Mouse (Mus musculus): ENCODE data around the gene Sec62. TPM values are rescaled to one million over a fixed set of nuclear protein-coding genes. Genes with fewer than 3 reads are reported as not detected.

Sec62 gene
- total and polyA plus RNA-seq, 3 experiments, result 26.2 to 64.5 (median 56.6) TPM

GRCm38 (mm10) chr3:30772631-30773030 lies 20.0 kb upstream of the Sec62 start:
- H3K4me3 ChIP-seq (replicated peaks in 1 of 3; ENCODE audit: low read depth in 2 of 3, low read length in 2 of 3, poor library complexity in 1 of 3), result no peak overlapping the region
- dilution Hi-C loops (cut with MboI; ENCODE audit: extremely low pct_ligation_motif_present, extremely low pct_unique_long_range_greater_than_20kb, low sequenced_read_pairs), result no loop called here
- H3K27ac ChIP-seq (ENCODE audit: insufficient read depth, low read depth), result no peak overlapping the region
- TF ChIP-seq ZC3H11A (IDR thresholded peaks at IDR 0.05; ENCODE audit: low read depth, low read length) (no peak), ETS1 (conservative IDR thresholded peaks at IDR 0.05; ENCODE audit: low read depth, low read length) (no peak), CTCF (conservative IDR thresholded peaks at IDR 0.05 in 1 of 2, IDR thresholded peaks at IDR 0.05 in 1 of 2; ENCODE audit: low read depth in 2 of 2, low read length in 2 of 2) (no peak), BHLHE40 (IDR thresholded peaks at IDR 0.05; ENCODE audit: low read depth, low read length) (no peak), E2F4 (IDR thresholded peaks at IDR 0.05; ENCODE audit: insufficient replicate concordance, low read depth, low read length) (no peak), ZMIZ1 (IDR thresholded peaks at IDR 0.05; ENCODE audit: low read depth, low read length) (no peak), MYC (IDR thresholded peaks at IDR 0.05; ENCODE audit: low read depth, low read length) (no peak), MAFK (IDR thresholded peaks at IDR 0.05; ENCODE audit: insufficient replicate concordance, low read length) (no peak), PAX5 (IDR thresholded peaks at IDR 0.05; ENCODE audit: low read length) (no peak), ELF1 (IDR thresholded peaks at IDR 0.05; ENCODE audit: low read depth, low read length) (no peak), CHD1 (IDR thresholded peaks at IDR 0.05; ENCODE audit: low read depth, low read length) (no peak), USF1 (IDR thresholded peaks at IDR 0.05; ENCODE audit: low read depth, low read length) (no peak), EP300 (IDR thresholded peaks at IDR 0.05; ENCODE audit: low read length) (no peak), RAD21 (IDR thresholded peaks at IDR 0.05; ENCODE audit: low read depth, low read length) (no peak), ZNF384 (IDR thresholded peaks at IDR 0.05; ENCODE audit: low read depth, low read length) (no peak)
- H3K4me2 ChIP-seq (ENCODE audit: insufficient read depth, low read depth, poor library complexity, severe bottlenecking), result no peak overlapping the region
- no peak overlapping the region for H3K9ac ChIP-seq (ENCODE audit: insufficient read depth, low read depth)
- H3K9me3 ChIP-seq (replicated peaks; ENCODE audit: low read length), result no peaks in the 10 kb centered on the region
- H3K36me3 ChIP-seq (replicated peaks in 1 of 2; ENCODE audit: control insufficient read depth in 1 of 2, insufficient read depth in 1 of 2, low read length in 1 of 2), result no peaks in the 10 kb centered on the region
- in situ Hi-C loops (cut with MboI; ENCODE audit: low pct_ligation_motif_present, low pct_unique_long_range_greater_than_20kb, low sequenced_read_pairs), result no loop called here
- DNase-seq (ENCODE audit: extremely low read depth), result no peak
- H3K79me2 ChIP-seq (replicated peaks; ENCODE audit: control insufficient read depth, extremely low read depth, insufficient read depth, poor library complexity, severe bottlenecking), result no peaks in the 10 kb centered on the region
- H3K27me3 ChIP-seq (replicated peaks), result no peaks in the 10 kb centered on the region
- H3K4me1 ChIP-seq (ENCODE audit: control insufficient read depth in 1 of 2, insufficient read depth in 2 of 2), result no peaks in the 10 kb centered on the region

GRCm38 (mm10) chr3:30774677-30775076 lies 18.0 kb upstream of the Sec62 start:
- H3K4me1 ChIP-seq (ENCODE audit: control insufficient read depth in 1 of 2, insufficient read depth in 2 of 2), result no peaks in the 10 kb centered on the region
- H3K9me3 ChIP-seq (replicated peaks; ENCODE audit: low read length), result no peaks in the 10 kb centered on the region
- H3K27me3 ChIP-seq (replicated peaks), result no peaks in the 10 kb centered on the region
- in situ Hi-C loops (cut with MboI; ENCODE audit: low pct_ligation_motif_present, low pct_unique_long_range_greater_than_20kb, low sequenced_read_pairs) (no loop called here), dilution Hi-C loops (cut with MboI; ENCODE audit: extremely low pct_ligation_motif_present, extremely low pct_unique_long_range_greater_than_20kb, low sequenced_read_pairs) (no loop called here)
- no peak for TF ChIP-seq NRF1 (IDR thresholded peaks at IDR 0.05; ENCODE audit: low read depth, low read length)
- TF ChIP-seq ZKSCAN1 (IDR thresholded peaks at IDR 0.05; ENCODE audit: borderline replicate concordance, low read depth, low read length), result no peak
- no peak for TF ChIP-seq ELF1 (IDR thresholded peaks at IDR 0.05; ENCODE audit: low read depth, low read length)
- TF ChIP-seq PAX5 (IDR thresholded peaks at IDR 0.05; ENCODE audit: low read length), result no peak
- TF ChIP-seq MAZ (IDR thresholded peaks at IDR 0.05; ENCODE audit: low read depth, low read length), result no peak
- TF ChIP-seq BHLHE40 (IDR thresholded peaks at IDR 0.05; ENCODE audit: low read depth, low read length), result no peak
- TF ChIP-seq MEF2A (IDR thresholded peaks at IDR 0.05; ENCODE audit: borderline replicate concordance, low read depth, low read length), result no peak
- no peak for TF ChIP-seq ZMIZ1 (IDR thresholded peaks at IDR 0.05; ENCODE audit: low read depth, low read length)
- TF ChIP-seq ZNF384 (IDR thresholded peaks at IDR 0.05; ENCODE audit: low read depth, low read length), result no peak
- no peak for TF ChIP-seq HCFC1 (IDR thresholded peaks at IDR 0.05; ENCODE audit: low read depth, low read length)
- TF ChIP-seq RCOR1 (conservative IDR thresholded peaks at IDR 0.05; ENCODE audit: low read depth, low read length), result no peak
- TF ChIP-seq POLR2A (IDR thresholded peaks at IDR 0.05; ENCODE audit: low read depth, low read length), result no peak
- TF ChIP-seq NELFE (IDR thresholded peaks at IDR 0.05; ENCODE audit: low read depth, low read length), result no peak
- TF ChIP-seq ETS1 (conservative IDR thresholded peaks at IDR 0.05; ENCODE audit: low read depth, low read length), result no peak
- no peak overlapping the region for H3K4me3 ChIP-seq (replicated peaks in 1 of 3; ENCODE audit: low read depth in 2 of 3, low read length in 2 of 3, poor library complexity in 1 of 3)
- H3K79me2 ChIP-seq (replicated peaks; ENCODE audit: control insufficient read depth, extremely low read depth, insufficient read depth, poor library complexity, severe bottlenecking), result no peaks in the 10 kb centered on the region
- H3K36me3 ChIP-seq (replicated peaks in 1 of 2; ENCODE audit: control insufficient read depth in 1 of 2, insufficient read depth in 1 of 2, low read length in 1 of 2), result no peaks in the 10 kb centered on the region
- H3K4me2 ChIP-seq (ENCODE audit: insufficient read depth, low read depth, poor library complexity, severe bottlenecking), result no peak overlapping the region
- H3K9ac ChIP-seq (ENCODE audit: insufficient read depth, low read depth), result no peak overlapping the region
- no peak for DNase-seq (ENCODE audit: extremely low read depth)
- H3K27ac ChIP-seq (ENCODE audit: insufficient read depth, low read depth), result no peak overlapping the region

All from CH12.LX (cell line).